Mouse (Mus musculus): ENCODE data around the gene Cenpo. TPM values are rescaled to one million over a fixed set of nuclear protein-coding genes. Genes with fewer than 3 reads are reported as not detected.
"Not testable (repeated sequence)": the region's sequence is repeated elsewhere in the genome, so short reads cannot be mapped to it uniquely, and the experiment has no call there.

Gene Cenpo
- polyA plus RNA-seq, 2 experiments = 13.7 to 19.2 TPM

- Histone ChIP-seq H3K27ac (replicated peaks; ENCODE audit: low read depth, low read length) (no peak overlapping the region), H3K4me1 (ENCODE audit: control insufficient read depth, insufficient read depth, low read length) (no peaks in the 10 kb centered on the region), H3K4me3 (replicated peaks; ENCODE audit: low read length) (no peak overlapping the region), H3K4me2 (replicated peaks; ENCODE audit: low read depth, low read length, severe bottlenecking) (no peak overlapping the region), H3K9ac (ENCODE audit: low read depth, low read length, severe bottlenecking) (no peak overlapping the region), H3K9me3 (ENCODE audit: control insufficient read depth, low read length) (no peaks in the 10 kb centered on the region), H3K36me3 (ENCODE audit: control insufficient read depth, insufficient read depth, low read length) (peaks cover 44% of the 10 kb centered on the region), H3K27me3 (ENCODE audit: control insufficient read depth, insufficient read depth, low read length) (no peaks in the 10 kb centered on the region)
- ATAC-seq (ENCODE audit: low FRiP score, low read depth) (no peak), DNase-seq (ENCODE audit: low spot score) (no peak)
- 92% methylated on average over 16 of the region's 16 CpGs for WGBS
- no peak for TF ChIP-seq POLR2A (IDR thresholded peaks at IDR 0.05; ENCODE audit: borderline replicate concordance, extremely low read depth, insufficient read depth, insufficient read length)
Observed at GRCm38 (mm10) chr12:4252742-4253655, 18.9 kb upstream of the Cenpo start.

- no peak for DNase-seq (ENCODE audit: low spot score)
- Histone ChIP-seq H3K27me3 (ENCODE audit: control insufficient read depth, insufficient read depth, low read length) (no peaks in the 10 kb centered on the region), H3K4me2 (replicated peaks; ENCODE audit: low read depth, low read length, severe bottlenecking) (no peak overlapping the region), H3K4me1 (ENCODE audit: control insufficient read depth, insufficient read depth, low read length) (no peaks in the 10 kb centered on the region), H3K9me3 (ENCODE audit: control insufficient read depth, low read length) (no peaks in the 10 kb centered on the region), H3K4me3 (replicated peaks; ENCODE audit: low read length) (no peak overlapping the region), H3K9ac (ENCODE audit: low read depth, low read length, severe bottlenecking) (no peak overlapping the region), H3K27ac (replicated peaks; ENCODE audit: low read depth, low read length) (no peak overlapping the region), H3K36me3 (ENCODE audit: control insufficient read depth, insufficient read depth, low read length) (peaks cover 40% of the 10 kb centered on the region)
- no peak for ATAC-seq (ENCODE audit: low FRiP score, low read depth)
- 88% methylated on average over 6 of the region's 6 CpGs for WGBS
- no peak for TF ChIP-seq POLR2A (IDR thresholded peaks at IDR 0.05; ENCODE audit: borderline replicate concordance, extremely low read depth, insufficient read depth, insufficient read length)
Observed at GRCm38 (mm10) chr12:4249786-4250185, 15.7 kb upstream of the Cenpo start.

- no peak for TF ChIP-seq POLR2A (IDR thresholded peaks at IDR 0.05; ENCODE audit: borderline replicate concordance, extremely low read depth, insufficient read depth, insufficient read length)
- DNase-seq (ENCODE audit: low spot score) = no peak
- Histone ChIP-seq H3K4me1 (ENCODE audit: control insufficient read depth, insufficient read depth, low read length) (no peaks in the 10 kb centered on the region), H3K4me2 (replicated peaks; ENCODE audit: low read depth, low read length, severe bottlenecking) (no peak overlapping the region), H3K27ac (replicated peaks; ENCODE audit: low read depth, low read length) (no peak overlapping the region), H3K9ac (ENCODE audit: low read depth, low read length, severe bottlenecking) (no peak overlapping the region), H3K9me3 (ENCODE audit: control insufficient read depth, low read length) (no peaks in the 10 kb centered on the region), H3K4me3 (replicated peaks; ENCODE audit: low read length) (no peak overlapping the region), H3K27me3 (ENCODE audit: control insufficient read depth, insufficient read depth, low read length) (no peaks in the 10 kb centered on the region), H3K36me3 (ENCODE audit: control insufficient read depth, insufficient read depth, low read length) (peaks cover 9% of the 10 kb centered on the region)
- ATAC-seq (ENCODE audit: low FRiP score, low read depth) = no peak
- WGBS = 82% methylated on average over 10 of the region's 10 CpGs
Observed at GRCm38 (mm10) chr12:4245742-4246141, 11.6 kb upstream of the Cenpo start.

DNA sequence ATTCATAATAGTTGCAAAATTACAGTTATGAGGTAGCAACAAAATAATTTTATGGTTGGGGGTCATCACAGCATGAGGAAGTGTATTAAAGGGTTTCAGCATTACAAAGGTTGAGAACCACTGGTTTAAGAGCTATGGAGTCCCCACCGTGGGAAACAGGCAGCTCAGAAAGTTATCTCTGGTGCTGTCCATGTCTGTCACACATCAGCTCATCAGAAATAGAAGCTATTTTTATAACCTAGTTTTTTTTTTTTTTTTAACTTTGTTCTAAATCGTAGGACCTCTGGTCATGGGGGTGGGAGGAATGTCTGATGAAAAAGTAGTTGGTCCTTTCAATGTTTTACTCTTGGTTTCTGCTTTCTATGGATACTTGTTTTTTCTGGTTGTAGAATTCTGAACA is 9.7 kb upstream of the Cenpo start:
- TF ChIP-seq POLR2A (IDR thresholded peaks at IDR 0.05; ENCODE audit: borderline replicate concordance, extremely low read depth, insufficient read depth, insufficient read length) = no peak
- no peak overlapping the region for H3K27ac ChIP-seq (replicated peaks; ENCODE audit: low read depth, low read length)
- 89% methylated on average over 2 of the region's 2 CpGs for WGBS
- no peaks in the 10 kb centered on the region for H3K9me3 ChIP-seq (ENCODE audit: control insufficient read depth, low read length)
- DNase-seq (ENCODE audit: low spot score) = no peak
- H3K36me3 ChIP-seq (ENCODE audit: control insufficient read depth, insufficient read depth, low read length) = peaks cover 8% of the 10 kb centered on the region
- H3K4me3 ChIP-seq (replicated peaks; ENCODE audit: low read length) = no peak overlapping the region
- no peaks in the 10 kb centered on the region for H3K27me3 ChIP-seq (ENCODE audit: control insufficient read depth, insufficient read depth, low read length)
- H3K4me2 ChIP-seq (replicated peaks; ENCODE audit: low read depth, low read length, severe bottlenecking) = no peak overlapping the region
- H3K4me1 ChIP-seq (ENCODE audit: control insufficient read depth, insufficient read depth, low read length) = no peaks in the 10 kb centered on the region
- ATAC-seq (ENCODE audit: low FRiP score, low read depth) = no peak
- H3K9ac ChIP-seq (ENCODE audit: low read depth, low read length, severe bottlenecking) = no peak overlapping the region

DNA sequence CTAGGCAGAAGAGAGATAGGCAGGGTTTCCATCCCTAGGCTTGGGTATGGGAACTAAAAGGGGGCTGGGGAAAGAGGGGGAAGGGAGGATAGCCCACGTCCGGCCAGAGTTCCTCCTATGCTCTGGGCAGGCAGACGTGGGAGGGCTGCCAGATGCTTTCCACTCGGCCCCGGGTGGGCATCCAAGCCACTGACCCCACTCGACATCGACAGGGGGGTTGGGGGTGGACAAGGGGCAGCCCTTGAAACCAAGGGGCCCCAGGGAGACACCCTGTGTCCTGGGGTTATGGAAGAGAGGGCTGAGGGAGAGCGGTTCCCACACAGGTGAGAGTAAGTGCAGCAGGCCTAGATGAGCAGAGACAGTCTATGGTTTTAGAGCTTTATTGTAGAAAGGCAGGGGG is 6.2 kb upstream of the Cenpo start:
- not testable (repeated sequence) for H3K27me3 ChIP-seq (ENCODE audit: control insufficient read depth, insufficient read depth, low read length); H3K4me1 ChIP-seq (ENCODE audit: control insufficient read depth, insufficient read depth, low read length); H3K9me3 ChIP-seq (ENCODE audit: control insufficient read depth, low read length); H3K27ac ChIP-seq (replicated peaks; ENCODE audit: low read depth, low read length); H3K4me2 ChIP-seq (replicated peaks; ENCODE audit: low read depth, low read length, severe bottlenecking); ATAC-seq (ENCODE audit: low FRiP score, low read depth); H3K36me3 ChIP-seq (ENCODE audit: control insufficient read depth, insufficient read depth, low read length); H3K9ac ChIP-seq (ENCODE audit: low read depth, low read length, severe bottlenecking); DNase-seq (ENCODE audit: low spot score); H3K4me3 ChIP-seq (replicated peaks; ENCODE audit: low read length)
- WGBS = 77% methylated on average over 8 of the region's 8 CpGs

Data from limb, embryonic 14.5 days (tissue).